Mouse (Mus musculus) MEL (cell line): ENCODE measurements around the gene Ncbp2.

Experiments
- CHD2 ChIP-seq: IDR thresholded peaks from 2 replicates; pipeline ENCODE4 v1.6.1; 2011; ENCODE audit warnings: low read length, improper control_type of control experiment
- CTCF ChIP-seq, 3 experiments: IDR thresholded peaks in 2 of 3; conservative IDR thresholded peaks in 1 of 3; 2 replicates each; pipeline ENCODE4 v1.5.1; 2011 to 2012; ENCODE audit warnings: low read length in 3 of 3, low read depth in 2 of 3, mild to moderate bottlenecking in 2 of 3, improper control_type of control experiment in 1 of 3, inconsistent platforms in 1 of 3, mixed read lengths in 1 of 3, moderate library complexity in 1 of 3; ENCODE audit not compliant: control insufficient read depth in 1 of 3, insufficient read depth in 1 of 3, poor library complexity in 1 of 3, severe bottlenecking in 1 of 3
- ELF1 ChIP-seq: IDR thresholded peaks from 2 replicates; pipeline ENCODE4 v1.6.1; 2014; ENCODE audit warnings: low read depth, mild to moderate bottlenecking, inconsistent platforms, low read length, improper control_type of control experiment, moderate library complexity
- GATA1 ChIP-seq: IDR thresholded peaks from 2 replicates; pipeline ENCODE4 v1.6.1; 2011; ENCODE audit warnings: low read depth, low read length, improper control_type of control experiment
- HCFC1 ChIP-seq: IDR thresholded peaks from 2 replicates; pipeline ENCODE4 v1.6.1; 2012; ENCODE audit warnings: low read depth, mild to moderate bottlenecking, inconsistent platforms, low read length, improper control_type of control experiment, moderate library complexity
- KAT2A ChIP-seq: conservative IDR thresholded peaks from 2 replicates; pipeline ENCODE4 v1.6.1; 2012; ENCODE audit warnings: low read depth, low read length, improper control_type of control experiment, inconsistent platforms
- MAFK ChIP-seq: IDR thresholded peaks from 2 replicates; pipeline ENCODE4 v1.6.1; 2011; ENCODE audit warnings: low read depth, mild to moderate bottlenecking, low read length, improper control_type of control experiment, borderline replicate concordance
- MAX ChIP-seq: IDR thresholded peaks from 2 replicates; pipeline ENCODE4 v1.6.1; 2011; ENCODE audit warnings: low read length, improper control_type of control experiment
- MAZ ChIP-seq: IDR thresholded peaks from 2 replicates; pipeline ENCODE4 v1.6.1; 2012; ENCODE audit warnings: low read depth, mild to moderate bottlenecking, inconsistent platforms, low read length, improper control_type of control experiment
- MEF2A ChIP-seq: IDR thresholded peaks from 2 replicates; pipeline ENCODE4 v1.6.1; 2014; ENCODE audit warnings: low read depth, mild to moderate bottlenecking, inconsistent platforms, low read length, improper control_type of control experiment; ENCODE audit not compliant: poor library complexity, insufficient replicate concordance, severe bottlenecking; ENCODE audit errors: extremely low read depth
- POLR2A ChIP-seq, 2 experiments: IDR thresholded peaks; 2 replicates each; pipeline ENCODE4 v1.6.1; 2011 to 2012; ENCODE audit warnings: low read length in 2 of 2, mild to moderate bottlenecking in 2 of 2, control low read depth in 1 of 2, improper control_type of control experiment in 1 of 2, low read depth in 1 of 2, moderate library complexity in 1 of 2; ENCODE audit not compliant: control insufficient read depth in 1 of 2, insufficient read depth in 1 of 2, poor library complexity in 1 of 2
- TBP ChIP-seq: IDR thresholded peaks from 2 replicates; pipeline ENCODE4 v1.8.0; 2011; ENCODE audit warnings: low read depth, low read length, improper control_type of control experiment

- TF ChIP-seq TBP (no peak), KAT2A (no peak), CTCF (IDR thresholded peaks at IDR 0.05 in 2 of 3, conservative IDR thresholded peaks at IDR 0.05 in 1 of 3; ENCODE audit: control insufficient read depth in 1 of 3, insufficient read depth in 1 of 3, low read depth in 2 of 3, low read length in 3 of 3, poor library complexity in 1 of 3, severe bottlenecking in 1 of 3) (peak; percentile 84 to 96 (median 85)), ELF1 (no peak), MAFK (no peak), CHD2 (no peak), POLR2A (IDR thresholded peaks at IDR 0.05; ENCODE audit: control insufficient read depth in 1 of 2, insufficient read depth in 1 of 2, low read depth in 1 of 2, low read length in 2 of 2, poor library complexity in 1 of 2) (no peak), HCFC1 (no peak), MAZ (no peak), MEF2A (no peak), GATA1 (no peak), MAX (no peak)
These were observed 30.0 kb upstream of the Ncbp2 start for GRCm38 (mm10) chr16:31918248-31918724.
